Mouse (Mus musculus): ENCODE measurements around the gene Tagln.

The Tagln gene

DNA sequence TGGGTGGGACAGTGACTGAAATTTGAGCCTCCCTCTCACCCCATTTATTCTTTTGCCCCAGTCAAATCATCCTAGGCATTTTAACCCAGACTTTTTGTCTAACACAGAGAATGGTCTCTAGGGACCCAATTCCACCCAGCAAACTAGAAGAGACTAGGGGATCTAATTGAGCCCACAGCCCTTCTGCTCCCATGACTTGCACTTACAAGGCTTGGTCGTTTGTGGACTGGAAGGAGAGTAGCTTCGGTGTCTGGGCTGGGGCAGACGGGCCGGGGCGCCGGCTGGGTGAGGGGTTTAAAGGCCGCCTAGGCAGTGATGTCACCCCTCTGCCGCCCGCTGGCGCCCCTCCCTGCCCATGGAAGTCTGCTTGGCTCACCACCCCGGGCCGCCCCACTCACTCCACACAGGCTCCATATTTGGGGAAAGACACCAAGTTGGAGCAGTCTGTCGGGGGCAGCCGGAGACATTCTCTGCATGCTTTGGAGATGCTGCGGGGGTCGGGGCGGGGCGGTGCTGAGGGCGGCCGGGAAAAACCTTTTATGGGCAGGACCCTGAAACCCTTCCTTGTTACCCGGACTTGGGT lies at the start of gene Tagln:
TSS of gene Tagln (minus strand) at position 431 of the 583 bp plus-strand sequence.
- DNase-seq (ENCODE audit: low read depth, low spot score), result no peak

- DNase-seq (ENCODE audit: low read depth, low spot score), result no peak
Observed at GRCm38 (mm10) chr9:45985229-45985567, 49.3 kb upstream of the Tagln start.

DNA sequence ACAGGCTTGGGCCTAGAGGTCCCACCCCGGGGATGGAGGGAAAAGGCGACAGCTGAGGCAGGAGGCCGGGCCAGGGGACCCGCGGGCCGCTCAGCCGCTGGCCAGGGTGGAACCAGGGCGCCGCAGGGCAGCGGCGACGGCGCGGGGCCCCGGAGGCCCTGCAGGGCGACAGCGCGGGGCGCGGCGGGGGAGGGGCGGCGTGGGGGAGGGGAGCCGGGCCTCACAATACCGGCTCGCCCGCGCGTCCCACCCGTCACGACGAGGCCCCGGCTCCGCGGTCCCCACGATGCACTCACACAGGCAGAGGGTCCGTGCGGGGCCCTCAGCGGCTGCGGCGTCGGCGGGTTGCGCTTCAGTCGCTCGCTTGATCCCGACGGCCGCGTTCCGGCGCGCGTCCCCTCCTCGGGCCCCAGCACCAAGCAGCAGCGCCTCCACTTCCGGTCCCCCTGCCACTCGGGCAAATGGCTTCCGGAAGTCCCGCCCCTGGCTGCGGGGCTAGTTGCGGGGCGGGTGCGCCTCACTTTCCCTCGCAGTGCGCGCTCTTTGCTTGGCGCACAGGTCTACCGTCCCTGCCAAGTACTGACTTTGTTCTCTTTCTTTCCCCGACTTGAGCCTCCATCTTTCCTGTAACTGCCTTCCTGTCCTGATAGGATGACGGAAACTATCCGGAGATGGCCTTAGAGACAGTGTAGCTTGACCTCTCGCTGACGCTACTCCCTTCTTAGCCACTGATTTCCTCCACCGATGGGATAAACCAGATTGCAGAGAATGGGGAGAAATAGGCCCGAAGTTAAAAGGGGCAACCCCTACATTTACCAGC lies 48.8 kb upstream of the Tagln start:
- DNase-seq (ENCODE audit: low read depth, low spot score), result peak; percentile 94

DNA sequence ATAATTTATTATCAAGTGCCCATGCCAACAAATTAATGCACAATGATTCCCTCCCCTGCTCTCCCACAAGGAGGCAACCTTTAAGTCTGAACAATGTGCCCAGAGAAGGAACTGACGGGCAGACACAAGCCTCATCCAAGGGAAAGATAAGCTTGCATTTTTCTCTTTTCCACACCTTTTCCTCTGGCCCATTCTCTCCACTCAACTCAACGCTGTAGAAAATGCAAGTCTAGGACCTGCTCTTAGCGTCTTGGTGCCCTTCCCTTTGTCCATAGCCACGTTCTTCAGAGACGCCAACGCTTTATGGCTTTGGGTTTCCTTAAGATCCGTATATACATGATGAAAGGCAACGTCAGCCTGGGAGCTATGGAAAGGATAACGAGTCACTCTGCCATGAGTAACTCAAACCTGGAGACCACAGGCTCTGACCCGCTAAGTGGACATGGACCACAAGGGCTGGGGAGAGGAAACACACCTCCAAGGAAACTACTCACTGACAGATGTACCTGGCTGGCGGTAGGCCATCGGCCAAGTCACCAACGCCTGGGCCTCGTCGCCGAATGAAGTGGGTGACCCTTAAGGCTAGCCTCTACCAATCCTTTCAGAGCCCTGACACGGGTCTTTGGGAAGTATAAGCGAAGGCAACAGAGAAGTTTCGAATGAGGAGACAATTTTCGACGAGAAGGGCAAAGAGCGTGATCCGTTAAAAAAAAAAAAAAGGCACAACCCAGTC lies 48.0 kb upstream of the Tagln start:
- DNase-seq (ENCODE audit: low read depth, low spot score), result peak; percentile 61

GRCm38 (mm10) chr9:45981331-45981730 lies 45.5 kb upstream of the Tagln start:
- peak; percentile 55 for DNase-seq (ENCODE audit: low read depth, low spot score)

DNA sequence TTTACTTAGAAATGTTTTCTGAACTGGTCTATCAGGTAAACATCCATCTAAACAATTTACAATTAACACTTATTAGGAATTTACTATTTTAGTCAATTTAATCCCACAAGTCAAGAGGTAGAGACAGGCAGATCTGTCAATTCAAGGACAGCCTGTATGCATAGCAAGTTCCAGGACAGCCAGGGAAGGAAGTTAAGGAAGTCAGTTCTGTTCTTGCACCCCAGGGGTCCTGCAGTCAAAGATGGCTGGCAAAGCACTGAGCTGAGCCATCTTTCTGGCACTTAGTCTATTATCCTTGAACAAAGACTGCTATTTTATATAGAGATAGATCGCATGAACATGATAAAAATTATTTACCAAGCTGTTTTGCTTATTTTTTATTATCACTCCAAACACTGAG lies 44.8 kb upstream of the Tagln start:
- DNase-seq (ENCODE audit: low read depth, low spot score), result no peak

DNA sequence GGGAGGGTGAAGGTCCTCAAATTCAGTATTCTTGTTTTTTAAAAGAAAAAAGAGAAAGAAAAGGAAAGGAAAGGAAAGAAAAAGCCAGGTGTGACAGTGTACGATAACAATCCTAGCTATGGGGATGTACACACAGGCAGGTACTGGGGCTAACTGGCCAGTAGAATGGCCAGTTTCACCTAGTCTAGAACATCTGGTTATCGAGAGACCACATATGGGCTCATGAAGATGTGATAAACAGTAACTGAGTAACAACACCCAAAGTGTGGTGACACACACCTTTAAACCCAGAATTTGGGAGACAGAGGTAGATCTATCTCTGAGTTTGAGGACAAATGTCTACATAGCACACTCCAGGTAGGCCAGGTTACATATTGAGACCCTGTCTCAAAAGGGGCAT lies 43.9 kb upstream of the Tagln start:
- DNase-seq (ENCODE audit: low read depth, low spot score), result no peak

DNA sequence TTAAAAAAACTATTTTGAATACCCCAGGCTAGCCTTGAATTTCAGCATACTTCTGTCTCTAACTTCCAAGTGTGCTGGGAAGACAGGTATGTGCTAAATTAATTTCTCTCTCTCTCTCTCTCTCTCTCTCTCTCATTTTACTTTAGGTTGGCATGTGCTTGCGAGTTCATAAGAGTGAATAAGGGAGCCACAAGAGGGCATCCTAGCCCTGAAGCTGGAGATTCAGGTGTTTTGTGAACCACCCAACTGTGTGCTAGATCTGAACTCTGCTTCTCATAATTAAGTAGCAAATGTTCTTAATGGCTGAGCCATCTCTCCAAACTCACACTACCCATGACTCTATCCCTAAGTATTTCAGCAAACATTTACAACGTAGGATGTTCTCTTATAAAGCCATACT lies 41.0 kb upstream of the Tagln start:
- DNase-seq (ENCODE audit: low read depth, low spot score), result peak; percentile 45

DNA sequence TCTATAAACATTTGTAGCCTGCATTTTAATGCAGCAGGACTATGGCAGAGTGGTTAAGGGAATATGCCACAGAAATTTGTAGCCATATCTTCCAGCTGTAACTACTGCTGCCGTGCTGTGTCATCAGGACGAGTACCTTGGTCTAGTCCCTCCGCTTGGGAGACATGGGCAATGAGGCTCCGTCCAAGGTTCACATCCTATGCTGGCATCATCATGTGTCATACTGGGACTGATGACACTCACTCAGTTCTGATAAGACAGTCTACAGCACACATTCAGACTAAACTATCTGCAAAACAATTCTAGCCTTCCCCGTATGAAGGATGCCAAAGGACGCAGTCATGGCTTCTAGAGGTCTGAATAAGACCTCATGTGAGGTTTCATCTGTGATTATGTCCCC lies 27.7 kb upstream of the Tagln start:
- no peak for DNase-seq (ENCODE audit: low read depth, low spot score)

GRCm38 (mm10) chr9:45961855-45962254 lies 26.0 kb upstream of the Tagln start:
- peak; percentile 77 for DNase-seq (ENCODE audit: low read depth, low spot score)

DNA sequence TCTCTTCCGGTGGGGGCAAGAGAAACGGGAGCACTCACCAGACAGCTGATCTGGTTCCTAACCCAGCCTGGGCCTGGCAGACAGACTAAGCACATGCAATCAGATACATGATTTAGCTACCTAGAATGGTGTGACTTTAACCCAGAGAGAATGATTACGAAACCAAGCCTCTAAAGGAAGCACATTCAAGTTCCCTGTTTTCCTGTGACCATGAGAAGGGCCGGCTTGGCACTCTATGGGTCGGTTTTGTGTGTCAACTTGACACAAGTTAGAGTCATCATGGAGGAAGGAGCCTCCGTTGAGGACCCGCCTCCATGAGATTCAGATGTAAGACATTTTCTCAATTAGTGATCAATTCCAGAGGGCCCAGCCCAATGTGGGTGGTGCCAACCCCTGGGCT lies 23.8 kb upstream of the Tagln start:
- DNase-seq (ENCODE audit: low read depth, low spot score), result no peak

- DNase-seq (ENCODE audit: low read depth, low spot score), result no peak
Observed at GRCm38 (mm10) chr9:45958851-45959250, 23.0 kb upstream of the Tagln start.

- no peak for DNase-seq (ENCODE audit: low read depth, low spot score)
Observed at GRCm38 (mm10) chr9:45958023-45958670, 22.3 kb upstream of the Tagln start.

- peak; percentile 89 for DNase-seq (ENCODE audit: low read depth, low spot score)
Observed at GRCm38 (mm10) chr9:45955107-45955963, 19.5 kb upstream of the Tagln start, which contains the start of gene Sidt2. TSS of gene Sidt2 (minus strand) at chr9:45955258.

GRCm38 (mm10) chr9:45954294-45955106 lies 18.6 kb upstream of the Tagln start:
- DNase-seq (ENCODE audit: low read depth, low spot score), result peak; percentile 80

- no peak for DNase-seq (ENCODE audit: low read depth, low spot score)
Observed at GRCm38 (mm10) chr9:45953511-45954293, 17.8 kb upstream of the Tagln start.

DNA sequence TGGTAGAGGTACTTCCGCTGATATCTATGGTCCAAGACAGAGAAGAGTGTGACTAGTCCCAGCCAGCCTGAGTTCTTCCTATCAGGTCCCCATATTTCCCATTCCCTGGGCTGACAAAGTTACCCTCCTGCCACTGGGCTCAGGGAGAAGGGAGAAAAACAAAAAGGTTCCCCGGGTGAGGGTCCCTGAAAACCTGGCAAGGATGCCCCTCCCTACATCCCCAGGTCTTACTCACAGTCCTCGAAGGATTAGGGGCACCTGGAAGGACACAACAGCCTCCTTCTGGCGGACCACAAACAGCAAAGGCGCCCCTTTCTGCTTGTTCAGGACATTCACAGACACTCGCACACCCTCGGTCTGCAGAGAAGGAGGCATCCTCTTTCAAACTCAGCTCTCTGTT lies 17.0 kb upstream of the Tagln start:
- no peak for DNase-seq (ENCODE audit: low read depth, low spot score)

- DNase-seq (ENCODE audit: low read depth, low spot score), result no peak
Observed at GRCm38 (mm10) chr9:45952057-45952456, 16.2 kb upstream of the Tagln start.

GRCm38 (mm10) chr9:45946872-45947183 lies 11.0 kb upstream of the Tagln start:
- no peak for DNase-seq (ENCODE audit: low read depth, low spot score)
